ENCODE assay signal across 8 mouse cellular contexts in genomic region chr5:145231893-145232411, GRCm38 (mm10). TPM values are rescaled to one million over a fixed set of nuclear protein-coding genes. Genes with fewer than 3 reads are reported as not detected.
DNase-seq lines count a peak whose midpoint lies in the region; ATAC-seq lines count a peak whose summit lies in the region.

No protein-coding gene starts in this region.

- peaks cover 36% of the 10 kb centered on the region for H3K36me3 ChIP-seq in kidney, embryonic 15.5 days
- H3K36me3 ChIP-seq in liver, embryonic 11.5 days (ENCODE audit: control insufficient read depth, insufficient read depth, low read length): peaks cover 10% of the 10 kb centered on the region
- H3K36me3 ChIP-seq in stomach, embryonic 15.5 days: peaks cover 13% of the 10 kb centered on the region

- H3K27me3 ChIP-seq in kidney, embryonic 15.5 days: no peaks in the 10 kb centered on the region
- no peaks in the 10 kb centered on the region for H3K27me3 ChIP-seq in liver, embryonic 11.5 days (replicated peaks; ENCODE audit: control insufficient read depth, insufficient read depth, low read length)
- no peaks in the 10 kb centered on the region for H3K27me3 ChIP-seq in stomach, embryonic 15.5 days (replicated peaks)

- H3K4me3 ChIP-seq in kidney, embryonic 15.5 days (replicated peaks): peak overlapping the region; percentile 92
- H3K4me3 ChIP-seq in liver, embryonic 11.5 days (ENCODE audit: low read depth, low read length): peak overlapping the region; percentile 95
- peak overlapping the region; percentile 95 for H3K4me3 ChIP-seq in stomach, embryonic 15.5 days (replicated peaks)

- no peaks in the 10 kb centered on the region for H3K9me3 ChIP-seq in kidney, embryonic 15.5 days (replicated peaks)
- H3K9me3 ChIP-seq in liver, embryonic 11.5 days (ENCODE audit: control insufficient read depth, low read length): no peaks in the 10 kb centered on the region
- no peaks in the 10 kb centered on the region for H3K9me3 ChIP-seq in stomach, embryonic 15.5 days

- peak overlapping the region; percentile 75 for H3K4me2 ChIP-seq in kidney, embryonic 15.5 days
- H3K4me2 ChIP-seq in liver, embryonic 11.5 days: peak overlapping the region; percentile 79
- peak overlapping the region; percentile 79 for H3K4me2 ChIP-seq in stomach, embryonic 15.5 days

- WGBS in kidney, embryonic 15.5 days: under 1% methylated on average over 39 of the region's 49 CpGs
- under 1% methylated on average over 49 of the region's 49 CpGs for WGBS in liver, embryonic 11.5 days
- WGBS in stomach, embryonic 15.5 days: 0% methylated on average over 32 of the region's 49 CpGs

- peaks cover 15% of the 10 kb centered on the region for H3K4me1 ChIP-seq in kidney, embryonic 15.5 days
- H3K4me1 ChIP-seq in liver, embryonic 11.5 days (replicated peaks; ENCODE audit: control insufficient read depth, insufficient read depth, low read length): 0 out of 2 replicates have a peak, but pooled peaks cover 5% of the 10 kb centered on the region
- H3K4me1 ChIP-seq in stomach, embryonic 15.5 days: peaks cover 4% of the 10 kb centered on the region; the same call in 1 of the 2 replicates

- H3K9ac ChIP-seq in kidney, embryonic 15.5 days: peak overlapping the region; percentile 96
- H3K9ac ChIP-seq in liver, embryonic 11.5 days (ENCODE audit: low read depth, low read length): peak overlapping the region; percentile 96
- peak overlapping the region; percentile 98 for H3K9ac ChIP-seq in stomach, embryonic 15.5 days

- H3K27ac ChIP-seq in kidney, embryonic 15.5 days: peak overlapping the region; percentile 86
- peak overlapping the region; percentile 79 for H3K27ac ChIP-seq in liver, embryonic 11.5 days (ENCODE audit: low read depth, low read length)
- H3K27ac ChIP-seq in stomach, embryonic 15.5 days: peak overlapping the region; percentile 90

- no peak for DNase-seq in kidney, postnatal 25 days
- DNase-seq in R1 (ENCODE audit: low read depth, low spot score): peak; percentile 41
- DNase-seq in liver, embryonic 11.5 days (ENCODE audit: low spot score): no peak
- no peak for DNase-seq in cerebellum, adult 9-11 months
- DNase-seq in spleen, adult 12 weeks (ENCODE audit: low spot score): no peak

- ATAC-seq in kidney, embryonic 15.5 days (replicated peaks; ENCODE audit: low FRiP score): peak; percentile 67
- ATAC-seq in erythroid progenitor cell, adult 5-6 weeks (replicated peaks; ENCODE audit: low FRiP score, poor library complexity, severe bottlenecking): peak; percentile 46; the same call in 1 of the 2 replicates
- peak; percentile 56 for ATAC-seq in liver, embryonic 11.5 days (replicated peaks; ENCODE audit: low FRiP score)
- ATAC-seq in stomach, embryonic 15.5 days (ENCODE audit: insufficient read depth, low FRiP score, low read depth): peak; percentile 64

RNA-seq across cellular contexts. Expression of gene Zfp655, which starts 0.4 kb away (rescaled TPM):
- polyA plus RNA-seq in kidney, embryonic 15.5 days (2015; fragmentation: Nextera tagmentation; extraction: Ambion mirVana): 31.3 and 34.5 TPM in 2 replicates
- total RNA-seq in erythroid progenitor cell, adult 5-6 weeks (2015; ENCODE audit: low replicate concordance): 21.4 and 30.6 TPM in 2 replicates
- total RNA-seq in erythroid progenitor cell, adult 5-6 weeks (2017; ENCODE audit: low replicate concordance): 16.3 and 21.6 TPM in 2 replicates
- 33.2 and 36.4 TPM in 2 replicates for polyA plus RNA-seq in liver, embryonic 11.5 days (2014; fragmentation: Nextera tagmentation; extraction: Ambion mirVana)
- 28.7 and 31.2 TPM in 2 replicates for polyA plus RNA-seq in stomach, embryonic 15.5 days (2015; fragmentation: Nextera tagmentation; extraction: Ambion mirVana)

RNA-seq across cellular contexts. Expression of gene Zkscan5, which starts 27.6 kb away (rescaled TPM):
- 14.1 and 14.4 TPM in 2 replicates for polyA plus RNA-seq in kidney, embryonic 15.5 days (2015; fragmentation: Nextera tagmentation; extraction: Ambion mirVana)
- 3.2 and 5.0 TPM in 2 replicates for total RNA-seq in erythroid progenitor cell, adult 5-6 weeks (2015; ENCODE audit: low replicate concordance)
- total RNA-seq in erythroid progenitor cell, adult 5-6 weeks (2017; ENCODE audit: low replicate concordance): 4.2 and 8.2 TPM in 2 replicates
- 10.3 TPM in 2 replicates for polyA plus RNA-seq in liver, embryonic 11.5 days (2014; fragmentation: Nextera tagmentation; extraction: Ambion mirVana)
- 10.4 and 12.1 TPM in 2 replicates for polyA plus RNA-seq in stomach, embryonic 15.5 days (2015; fragmentation: Nextera tagmentation; extraction: Ambion mirVana)

RNA-seq across cellular contexts. Expression of gene Zkscan14, which starts 30.3 kb away (rescaled TPM):
- 8.1 and 9.9 TPM in 2 replicates for polyA plus RNA-seq in kidney, embryonic 15.5 days (2015; fragmentation: Nextera tagmentation; extraction: Ambion mirVana)
- total RNA-seq in erythroid progenitor cell, adult 5-6 weeks (2015; ENCODE audit: low replicate concordance): 5.9 and 10.8 TPM in 2 replicates
- total RNA-seq in erythroid progenitor cell, adult 5-6 weeks (2017; ENCODE audit: low replicate concordance): 8.1 and 14.2 TPM in 2 replicates
- polyA plus RNA-seq in liver, embryonic 11.5 days (2014; fragmentation: Nextera tagmentation; extraction: Ambion mirVana): 5.9 and 7.3 TPM in 2 replicates
- polyA plus RNA-seq in stomach, embryonic 15.5 days (2015; fragmentation: Nextera tagmentation; extraction: Ambion mirVana): 7.4 and 8.0 TPM in 2 replicates

RNA-seq across cellular contexts. Expression of gene Atp5j2, which starts 40.1 kb away (rescaled TPM):
- 744 and 779 TPM in 2 replicates for polyA plus RNA-seq in kidney, embryonic 15.5 days (2015; fragmentation: Nextera tagmentation; extraction: Ambion mirVana)
- total RNA-seq in erythroid progenitor cell, adult 5-6 weeks (2015; ENCODE audit: low replicate concordance): 185 and 225 TPM in 2 replicates
- 43.9 and 68.5 TPM in 2 replicates for total RNA-seq in erythroid progenitor cell, adult 5-6 weeks (2017; ENCODE audit: low replicate concordance)
- polyA plus RNA-seq in liver, embryonic 11.5 days (2014; fragmentation: Nextera tagmentation; extraction: Ambion mirVana): 528 and 573 TPM in 2 replicates
- polyA plus RNA-seq in stomach, embryonic 15.5 days (2015; fragmentation: Nextera tagmentation; extraction: Ambion mirVana): 678 and 770 TPM in 2 replicates

RNA-seq across cellular contexts. Expression of gene Zscan25, which starts 48.3 kb away (rescaled TPM):
- polyA plus RNA-seq in kidney, embryonic 15.5 days (2015; fragmentation: Nextera tagmentation; extraction: Ambion mirVana): 0.48 and 0.61 TPM in 2 replicates
- total RNA-seq in erythroid progenitor cell, adult 5-6 weeks (2015; ENCODE audit: low replicate concordance): 2.9 and 4.2 TPM in 2 replicates
- total RNA-seq in erythroid progenitor cell, adult 5-6 weeks (2017; ENCODE audit: low replicate concordance): not detected in 2 replicates
- polyA plus RNA-seq in liver, embryonic 11.5 days (2014; fragmentation: Nextera tagmentation; extraction: Ambion mirVana): 0.48 TPM in 2 replicates
- polyA plus RNA-seq in stomach, embryonic 15.5 days (2015; fragmentation: Nextera tagmentation; extraction: Ambion mirVana): 0.68 and 0.85 TPM in 2 replicates
